Mouse (Mus musculus) embryonic facial prominence, embryonic 10.5 days (tissue): ENCODE data around the gene Rccd1. TPM values are rescaled to one million over a fixed set of nuclear protein-coding genes. Genes with fewer than 3 reads are reported as not detected.
A peak's percentile ranks its signal among the peaks of the same experiment; 100 is the strongest.

Source experiments
- DNase-seq: peaks from one replicate; pipeline ENCODE4 v3.0.0-alpha.2; 2017; ENCODE audit warnings: low spot score
- H3K27ac ChIP-seq: fragments of 300-500 bp; sonication (generic); replicated peaks from 2 replicates; pipeline ENCODE4 v1.5.1; 2016; ENCODE audit warnings: mild to moderate bottlenecking
- H3K27me3 ChIP-seq: fragments of 300-500 bp; sonication (generic); replicated peaks from 2 replicates; pipeline ENCODE4 v1.6.1; 2016; ENCODE audit warnings: low read depth, mild to moderate bottlenecking; ENCODE audit not compliant: poor library complexity, severe bottlenecking
- H3K36me3 ChIP-seq: fragments of 300-500 bp; sonication (generic); replicated peaks from 2 replicates; pipeline ENCODE4 v1.6.1; 2016; ENCODE audit warnings: mild to moderate bottlenecking, moderate library complexity
- H3K4me1 ChIP-seq: fragments of 300-500 bp; sonication (generic); 2 replicates; pipeline ENCODE4 v1.6.1; 2016
- H3K4me3 ChIP-seq: fragments of 300-500 bp; sonication (generic); 2 replicates; pipeline ENCODE4 v1.5.1; 2016; ENCODE audit warnings: mild to moderate bottlenecking, moderate library complexity
- H3K9me3 ChIP-seq: fragments of 300-500 bp; sonication (generic); 2 replicates; pipeline ENCODE4 v1.6.1; 2016; ENCODE audit warnings: mild to moderate bottlenecking
- WGBS: fragments of 180-500 bp; shearing (Covaris S2); methylation state at CpG from one replicate; pipeline ENCODE4 v1.1.7; 2016; 5-methylcytosine and 5-hydroxymethylcytosine counted together
- polyA plus RNA-seq: library from polyadenylated mRNA; unstranded; fragments of >200 nt; fragmentation: Nextera tagmentation; extraction: Ambion mirVana; gene quantifications from 2 replicates; pipeline ENCODE4 v1.2.1, GENCODE M21; 2016

Rccd1 gene
- polyA plus RNA-seq, 1 experiment from 2014 or later, result 12.0 TPM

DNA sequence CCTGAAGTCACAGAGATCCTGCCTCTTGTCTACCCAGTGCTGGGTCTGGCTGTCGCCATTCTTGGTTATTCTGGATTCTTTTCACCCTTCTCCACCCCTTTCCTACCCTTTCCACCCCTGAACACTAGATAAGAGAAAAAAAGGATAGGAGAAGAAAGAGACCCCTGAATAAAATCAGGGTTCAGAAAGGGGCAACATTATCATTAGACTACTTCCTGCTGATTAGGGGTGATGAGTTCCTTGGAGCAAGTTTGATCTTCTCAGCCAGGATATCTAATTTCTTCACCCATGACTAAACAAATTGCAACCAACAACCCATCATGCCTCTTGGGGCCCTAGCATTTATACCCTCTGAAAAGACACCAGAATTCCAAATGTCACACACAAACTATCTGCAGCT, 56.5 kb downstream of the Rccd1 start:
- Histone ChIP-seq H3K4me3 (no peak overlapping the region), H3K27me3 (no peaks in the 10 kb centered on the region), H3K9me3 (no peaks in the 10 kb centered on the region), H3K27ac (no peak overlapping the region), H3K36me3 (peaks cover 58% of the 10 kb centered on the region), H3K4me1 (peaks cover 22% of the 10 kb centered on the region)
- 69% methylated on average over 1 of the region's 1 CpGs for WGBS
- DNase-seq, result no peak

DNA sequence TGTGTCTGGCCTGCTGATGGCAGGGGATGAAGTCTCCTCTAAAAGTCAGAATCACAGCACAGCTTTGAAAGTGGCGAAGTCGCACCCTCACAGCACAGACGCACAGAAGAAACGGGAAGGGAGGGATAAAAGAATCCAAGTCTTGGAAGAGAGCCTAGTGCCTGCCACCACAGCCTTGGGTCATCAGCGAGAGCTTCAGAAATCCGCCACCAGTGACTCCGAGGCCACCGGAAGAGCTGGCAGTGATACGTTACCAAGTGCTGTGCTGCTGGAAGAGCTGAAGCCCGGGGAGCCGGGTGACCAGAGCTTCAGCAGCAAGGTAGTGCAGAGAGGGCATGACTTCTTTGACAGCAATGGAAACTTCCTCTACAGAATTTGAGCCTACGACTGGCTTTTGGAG, 59.6 kb downstream of the Rccd1 start:
- Histone ChIP-seq H3K27ac (no peak overlapping the region), H3K27me3 (peaks cover 1% of the 10 kb centered on the region; the same call in 1 of the 2 replicates), H3K36me3 (peaks cover 44% of the 10 kb centered on the region), H3K9me3 (no peaks in the 10 kb centered on the region), H3K4me3 (no peak overlapping the region), H3K4me1 (peaks cover 26% of the 10 kb centered on the region)
- DNase-seq, result no peak
- WGBS, result 96% methylated on average over 12 of the region's 12 CpGs

DNA sequence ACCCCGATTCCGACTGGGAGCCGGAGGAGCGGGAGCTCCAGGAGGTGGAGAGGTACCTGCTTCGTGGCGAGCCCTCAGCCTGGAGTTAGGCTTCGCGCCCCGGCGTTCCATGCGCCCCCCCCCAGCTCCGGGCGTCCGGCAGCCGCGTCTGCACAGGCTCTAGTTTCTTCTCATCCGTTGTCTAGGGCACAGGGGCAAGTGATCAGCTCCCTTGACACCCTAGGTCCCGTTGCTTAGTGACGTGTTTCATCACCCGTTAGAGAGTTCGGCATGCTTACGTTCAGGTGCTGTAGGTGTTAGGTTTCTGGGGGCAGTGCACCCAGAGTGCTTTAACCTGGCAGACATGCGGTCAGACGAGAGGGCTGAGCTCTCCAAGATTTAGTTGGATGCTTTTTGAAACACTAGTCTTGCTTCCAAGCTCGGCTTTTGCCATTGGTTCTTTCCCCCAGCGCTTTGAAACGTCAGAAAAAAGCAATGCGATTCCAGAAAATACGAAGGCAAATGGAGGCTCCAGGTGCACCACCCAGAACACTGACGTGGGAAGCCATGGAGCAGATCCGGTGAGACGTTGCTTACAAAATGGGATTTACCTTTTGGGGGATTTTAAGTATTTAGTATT, 62.8 kb downstream of the Rccd1 start:
- H3K27ac ChIP-seq, result peak overlapping the region; percentile 89
- peak; percentile 25 for DNase-seq
- H3K4me3 ChIP-seq, result peak overlapping the region; percentile 75
- H3K4me1 ChIP-seq, result peaks cover 17% of the 10 kb centered on the region
- no peaks in the 10 kb centered on the region for H3K9me3 ChIP-seq
- H3K36me3 ChIP-seq, result peaks cover 35% of the 10 kb centered on the region
- H3K27me3 ChIP-seq, result peaks cover 28% of the 10 kb centered on the region
- WGBS, result under 1% methylated on average over 32 of the region's 32 CpGs

DNA sequence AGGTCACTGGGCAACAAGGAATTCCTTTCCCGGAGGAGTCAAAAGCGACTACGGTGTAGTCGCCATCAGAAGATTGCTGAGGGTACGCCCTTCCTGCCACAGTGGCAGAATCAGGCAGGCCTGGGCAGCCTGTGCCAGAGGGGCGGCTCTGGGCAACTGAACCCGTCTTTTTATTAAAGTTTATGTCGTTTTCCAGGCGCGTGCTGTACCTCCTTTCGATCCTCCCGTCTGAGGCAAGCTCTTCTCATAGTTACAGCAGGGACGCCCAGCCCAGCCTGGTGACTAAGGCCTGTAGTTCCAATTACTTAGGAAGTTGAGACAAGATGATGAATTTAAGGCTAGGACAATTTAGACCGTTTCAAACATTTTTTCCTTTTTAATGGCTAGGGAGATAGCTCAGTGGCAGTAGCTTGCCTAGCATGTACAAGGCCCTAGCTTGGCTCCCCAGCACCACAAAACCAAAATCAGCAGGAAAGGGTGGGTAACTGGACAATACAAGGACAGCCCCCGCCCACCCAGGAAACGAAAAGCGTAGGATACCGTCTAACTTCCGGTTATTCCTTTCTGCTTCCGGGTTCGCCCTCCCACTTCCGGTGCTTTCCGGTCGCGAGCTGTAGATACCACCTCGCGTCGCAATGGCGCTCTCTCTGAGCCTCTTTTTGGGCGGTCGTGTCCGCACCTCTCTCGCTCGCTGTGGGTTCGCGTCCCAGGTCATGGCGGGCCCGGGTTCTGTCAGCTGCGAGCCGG, 63.5 kb downstream of the Rccd1 start, which contains the start of gene Ngrn:
TSS of gene Ngrn (plus strand) at position 591 of the 747 bp plus-strand sequence.
- 25% methylated on average over 40 of the region's 40 CpGs for WGBS
- peak within 1 kb of the TSS; percentile 89 for H3K27ac ChIP-seq
- peak within 1 kb of the TSS; percentile 75 for H3K4me3 ChIP-seq
- H3K36me3 ChIP-seq, result peaks cover 28% of the 10 kb centered on the region
- DNase-seq, result peak; percentile 88
- H3K4me1 ChIP-seq, result peaks cover 17% of the 10 kb centered on the region
- H3K9me3 ChIP-seq, result no peaks in the 10 kb centered on the region
- H3K27me3 ChIP-seq, result peaks cover 31% of the 10 kb centered on the region

DNA sequence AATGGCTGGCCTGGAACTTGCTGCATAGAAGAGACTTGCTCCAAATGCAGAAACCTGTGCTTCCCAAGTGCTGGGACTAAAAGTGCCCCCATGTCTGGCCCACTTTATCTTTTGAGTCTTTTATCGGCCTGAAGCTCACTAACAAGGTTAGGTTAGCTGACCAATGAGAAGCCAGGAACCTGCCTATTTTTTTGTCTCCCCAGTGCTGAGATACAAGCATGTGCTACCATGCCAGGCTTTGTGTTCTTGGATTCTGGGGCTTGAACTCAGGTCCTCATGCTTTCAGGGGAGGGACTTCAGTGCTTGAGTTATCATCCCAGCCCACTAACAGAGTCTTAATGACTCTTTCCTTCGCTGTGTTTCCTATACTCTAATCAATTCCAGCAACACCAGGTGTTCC, 66.5 kb downstream of the Rccd1 start:
- Histone ChIP-seq H3K27me3 (peaks cover 35% of the 10 kb centered on the region), H3K36me3 (no peaks in the 10 kb centered on the region), H3K4me1 (peaks cover 17% of the 10 kb centered on the region), H3K9me3 (no peaks in the 10 kb centered on the region), H3K27ac (no peak overlapping the region), H3K4me3 (no peak overlapping the region)
- DNase-seq, result no peak
- WGBS, result 73% methylated on average over 2 of the region's 2 CpGs

DNA sequence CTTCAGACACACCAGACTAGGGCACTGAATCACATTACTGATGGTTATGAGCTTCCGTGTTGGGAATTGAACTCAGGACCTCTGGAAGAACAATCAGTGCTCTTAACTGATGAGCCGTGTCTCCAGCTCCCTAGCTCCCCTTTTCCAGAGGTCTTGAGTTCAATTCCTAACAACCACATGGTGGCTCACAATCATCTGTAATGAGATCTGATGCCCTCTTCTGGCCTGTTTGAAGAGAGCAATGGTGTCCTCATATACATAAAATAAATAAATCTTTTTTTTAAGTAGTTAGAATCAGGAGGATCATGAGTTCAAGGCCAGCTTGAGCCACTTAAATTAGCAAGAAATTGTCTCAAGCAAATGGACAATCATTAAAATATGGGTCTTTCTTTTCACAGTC, 68.3 kb downstream of the Rccd1 start:
- Histone ChIP-seq H3K4me1 (peaks cover 8% of the 10 kb centered on the region), H3K27ac (no peak overlapping the region), H3K4me3 (no peak overlapping the region), H3K9me3 (no peaks in the 10 kb centered on the region), H3K36me3 (no peaks in the 10 kb centered on the region), H3K27me3 (peaks cover 35% of the 10 kb centered on the region)
- 82% methylated on average over 2 of the region's 2 CpGs for WGBS
- DNase-seq, result no peak

DNA sequence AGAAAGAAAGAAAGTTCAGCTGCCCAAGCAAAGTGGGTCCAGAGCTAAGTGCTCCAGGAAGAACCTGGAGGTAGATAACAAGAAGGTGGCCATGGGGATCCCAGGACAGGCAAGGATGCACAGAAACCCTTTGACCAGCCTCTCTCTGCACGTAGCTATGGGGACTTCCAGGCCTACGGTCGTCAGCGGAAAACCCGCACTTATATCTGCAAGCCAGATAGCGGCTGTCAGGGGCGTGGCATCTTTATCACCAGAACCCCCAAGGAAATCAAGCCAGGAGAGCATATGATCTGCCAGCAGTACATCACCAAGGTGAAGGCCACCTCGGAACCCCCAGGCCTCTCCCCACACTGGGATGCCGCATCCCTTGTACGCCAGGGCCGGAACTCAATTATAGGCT, 71.4 kb downstream of the Rccd1 start:
- Histone ChIP-seq H3K9me3 (no peaks in the 10 kb centered on the region), H3K4me1 (peaks cover 9% of the 10 kb centered on the region), H3K4me3 (no peak overlapping the region), H3K36me3 (no peaks in the 10 kb centered on the region), H3K27ac (no peak overlapping the region), H3K27me3 (peaks cover 18% of the 10 kb centered on the region; the same call in 1 of the 2 replicates)
- no peak for DNase-seq
- WGBS, result 86% methylated on average over 11 of the region's 11 CpGs

DNA sequence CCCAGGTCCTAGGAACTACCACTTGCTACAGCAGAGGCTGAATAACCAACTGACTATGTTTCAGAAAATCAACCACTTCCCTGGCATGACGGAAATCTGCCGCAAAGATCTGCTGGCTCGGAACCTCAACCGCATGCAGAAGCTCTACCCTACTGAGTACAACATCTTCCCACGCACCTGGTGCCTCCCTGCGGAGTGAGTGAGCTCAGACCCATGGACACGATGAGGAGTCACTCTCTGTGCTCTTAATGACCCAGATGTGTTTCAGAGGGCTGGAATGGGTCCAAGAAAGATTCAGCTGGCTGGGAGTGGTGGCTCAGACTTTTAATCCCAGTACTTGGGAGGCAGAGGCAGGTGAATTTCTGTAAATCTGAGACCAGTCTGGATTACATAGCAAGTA, 71.8 kb downstream of the Rccd1 start:
- Histone ChIP-seq H3K4me3 (no peak overlapping the region), H3K27me3 (peaks cover 13% of the 10 kb centered on the region; the same call in 1 of the 2 replicates), H3K27ac (no peak overlapping the region), H3K9me3 (no peaks in the 10 kb centered on the region), H3K36me3 (no peaks in the 10 kb centered on the region), H3K4me1 (peaks cover 9% of the 10 kb centered on the region)
- no peak for DNase-seq
- 80% methylated on average over 7 of the region's 7 CpGs for WGBS

DNA sequence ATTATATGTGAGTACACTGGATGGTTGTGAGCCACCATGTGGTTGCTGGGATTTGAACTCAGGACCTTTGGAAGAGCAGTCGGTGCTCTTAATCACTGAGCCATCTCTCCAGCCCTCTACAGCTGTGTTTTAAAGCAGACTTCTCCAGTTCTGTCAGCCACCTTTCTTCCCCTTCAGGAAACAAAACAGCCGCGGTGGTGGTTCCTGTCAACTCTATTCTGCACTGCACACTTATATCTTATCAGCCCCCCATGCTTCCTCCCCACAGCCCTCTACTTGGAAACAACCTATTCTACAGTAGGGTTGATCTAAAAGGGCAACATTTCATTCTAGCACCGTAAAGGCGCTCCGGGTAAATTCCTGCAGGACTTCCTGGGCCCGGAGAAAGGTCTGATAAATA, 77.4 kb downstream of the Rccd1 start:
- Histone ChIP-seq H3K36me3 (no peaks in the 10 kb centered on the region), H3K9me3 (no peaks in the 10 kb centered on the region), H3K27me3 (no peaks in the 10 kb centered on the region), H3K4me1 (peaks cover 18% of the 10 kb centered on the region), H3K27ac (no peak overlapping the region), H3K4me3 (peak overlapping the region; percentile 67)
- whole genome bisulfite sequencing, result 66% methylated on average over 7 of the region's 7 CpGs
- DNase-seq, result no peak

DNA sequence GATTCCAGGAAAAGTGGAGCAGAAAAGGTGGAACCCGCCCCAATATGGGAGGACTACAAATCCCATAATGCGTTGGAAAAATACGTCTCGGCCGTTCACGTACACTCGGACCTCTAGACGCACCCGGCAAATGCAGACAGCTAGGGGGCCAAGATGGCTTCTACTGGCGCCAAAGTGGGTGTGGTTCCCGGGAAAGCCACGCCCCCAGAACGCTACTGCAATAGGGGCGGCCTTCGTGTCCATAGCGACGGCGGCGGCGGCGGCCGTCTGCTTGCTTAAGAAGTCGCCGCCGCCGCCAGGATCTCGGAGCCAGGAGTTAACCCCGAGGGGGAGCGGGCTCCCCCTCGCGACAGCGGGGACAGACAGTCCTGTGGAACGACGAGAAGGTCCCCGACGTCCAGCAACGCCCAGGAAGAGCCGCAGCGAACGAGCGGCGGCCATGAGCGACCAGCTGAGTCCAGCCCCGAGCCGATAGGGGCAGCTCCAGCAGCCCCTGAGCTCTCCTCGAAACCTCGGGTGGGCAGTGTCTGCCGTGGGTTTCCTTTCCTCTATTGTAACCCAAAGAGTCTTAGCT, 78.0 kb downstream of the Rccd1 start, which contains the start of gene Ttll13:
TSS of gene Ttll13 (plus strand) at position 229 of the 574 bp plus-strand sequence.
- peak; percentile 98 for DNase-seq
- H3K9me3 ChIP-seq, result no peaks in the 10 kb centered on the region
- WGBS, result under 1% methylated on average over 48 of the region's 48 CpGs
- H3K36me3 ChIP-seq, result peaks cover 3% of the 10 kb centered on the region; the same call in 1 of the 2 replicates
- peak within 1 kb of the TSS; percentile 67 for H3K4me3 ChIP-seq
- peak within 1 kb of the TSS; percentile 86 for H3K27ac ChIP-seq
- H3K4me1 ChIP-seq, result peaks cover 18% of the 10 kb centered on the region
- no peaks in the 10 kb centered on the region for H3K27me3 ChIP-seq

DNA sequence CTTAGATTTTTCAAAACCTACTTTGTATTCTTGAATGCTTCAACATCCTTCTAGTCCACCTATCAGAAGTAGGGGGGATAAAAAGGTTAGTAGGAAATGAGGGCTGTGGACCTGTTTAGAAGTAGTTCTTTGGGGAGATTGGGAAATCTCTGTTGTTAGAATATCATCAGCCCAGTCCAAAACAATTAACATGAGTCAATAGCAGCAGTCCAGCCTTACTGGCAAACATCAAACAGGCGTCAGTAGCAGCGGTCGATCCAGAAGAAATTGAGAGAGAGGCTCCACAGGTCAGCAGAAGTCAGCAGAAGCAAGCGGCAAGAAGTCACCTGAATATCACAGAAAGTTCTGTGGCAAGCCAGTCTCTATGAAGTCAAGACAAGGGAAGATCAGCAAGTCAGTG, 79.4 kb downstream of the Rccd1 start:
- Histone ChIP-seq H3K36me3 (peaks cover 17% of the 10 kb centered on the region), H3K4me3 (no peak overlapping the region), H3K9me3 (no peaks in the 10 kb centered on the region), H3K4me1 (peaks cover 10% of the 10 kb centered on the region), H3K27me3 (no peaks in the 10 kb centered on the region), H3K27ac (no peak overlapping the region)
- DNase-seq, result no peak
- 90% methylated on average over 4 of the region's 4 CpGs for WGBS
